Mouse (Mus musculus) cerebellum, adult 8-10 months (tissue): ENCODE measurements around the gene Ikbip.

Source experiments
- DNase-seq: peaks from one replicate; pipeline ENCODE4 v3.0.0; 2022

The Ikbip gene

GRCm38 (mm10) chr10:91082550-91083392 is at the start of gene Ikbip, which contains the start of gene Apaf1:
TSS of gene Ikbip (plus strand) at chr10:91082940.
TSS of gene Apaf1 (minus strand) at chr10:91082770.
- peak; percentile 100 for DNase-seq

- DNase-seq: peak; percentile 70
Measured at GRCm38 (mm10) chr10:91033942-91034341, 48.8 kb upstream of the Ikbip start.

GRCm38 (mm10) chr10:91049696-91050095 is 33.0 kb upstream of the Ikbip start:
- peak; percentile 31 for DNase-seq

- no peak for DNase-seq
Measured at GRCm38 (mm10) chr10:91051156-91051555, 31.6 kb upstream of the Ikbip start.

- no peak for DNase-seq
Measured at GRCm38 (mm10) chr10:91052734-91053133, 30.0 kb upstream of the Ikbip start.

GRCm38 (mm10) chr10:91060742-91061141 is 22.0 kb upstream of the Ikbip start:
- no peak for DNase-seq

- DNase-seq: no peak
Measured at GRCm38 (mm10) chr10:91062355-91062754, 20.4 kb upstream of the Ikbip start.

GRCm38 (mm10) chr10:91071768-91072167 is 11.0 kb upstream of the Ikbip start:
- DNase-seq: no peak

GRCm38 (mm10) chr10:91073345-91073744 is 9.4 kb upstream of the Ikbip start:
- DNase-seq: no peak

GRCm38 (mm10) chr10:91076667-91077066 is 6.1 kb upstream of the Ikbip start:
- DNase-seq: no peak

GRCm38 (mm10) chr10:91080540-91080939 is 2.2 kb upstream of the Ikbip start:
- no peak for DNase-seq

- no peak for DNase-seq
Measured at GRCm38 (mm10) chr10:91081959-91082507, 707 bp upstream of the Ikbip start.

GRCm38 (mm10) chr10:91083393-91083927 is 720 bp downstream of the Ikbip start:
- no peak for DNase-seq

GRCm38 (mm10) chr10:91092812-91093211 is 10.1 kb downstream of the Ikbip start:
- DNase-seq: no peak

- DNase-seq: no peak
Measured at GRCm38 (mm10) chr10:91094251-91095104, 11.7 kb downstream of the Ikbip start.

GRCm38 (mm10) chr10:91098056-91098455 is 15.3 kb downstream of the Ikbip start:
- no peak for DNase-seq

GRCm38 (mm10) chr10:91100101-91100500 is 17.4 kb downstream of the Ikbip start:
- DNase-seq: no peak

- no peak for DNase-seq
Measured at GRCm38 (mm10) chr10:91101936-91102335, 19.2 kb downstream of the Ikbip start.

GRCm38 (mm10) chr10:91102799-91103590 is 20.3 kb downstream of the Ikbip start:
- no peak for DNase-seq

- no peak for DNase-seq
Measured at GRCm38 (mm10) chr10:91105981-91106380, 23.2 kb downstream of the Ikbip start.

- no peak for DNase-seq
Measured at GRCm38 (mm10) chr10:91109841-91110240, 27.1 kb downstream of the Ikbip start.

GRCm38 (mm10) chr10:91116958-91117357 is 34.2 kb downstream of the Ikbip start:
- no peak for DNase-seq
